Mouse (Mus musculus): ENCODE measurements around the gene Olfr406.

Gene Olfr406

GRCm38 (mm10) chr11:74259508-74259907 lies at the start of gene Olfr406:
Olfr406 (plus strand) TSS chr11:74259808.
- no peak for DNase-seq

DNA sequence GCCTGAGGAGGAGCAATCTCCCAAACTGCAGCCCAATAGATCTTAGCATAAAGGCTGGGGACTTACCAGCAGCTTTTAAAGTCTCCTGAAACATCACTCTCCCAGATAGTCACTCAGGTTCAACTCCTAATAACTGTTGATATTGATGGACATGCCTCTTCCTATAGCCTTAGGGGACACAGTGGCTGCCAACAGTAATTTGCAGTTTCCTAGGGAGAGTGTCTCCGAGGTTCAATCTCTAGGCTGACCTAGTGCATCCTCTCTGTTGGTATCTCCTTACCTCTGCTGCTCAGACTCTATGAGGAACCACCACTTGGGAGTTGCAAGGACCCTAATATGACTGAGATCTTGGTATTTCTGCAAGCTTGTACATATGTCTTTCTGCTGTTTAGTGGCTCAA lies 48.3 kb upstream of the Olfr406 start, which contains the start of gene Olfr43:
TSS of gene Olfr43 (minus strand) at position 101 of the 400 bp plus-strand sequence.
- DNase-seq, result no peak

- no peak for DNase-seq
Observed at GRCm38 (mm10) chr11:74241201-74241600, 18.4 kb upstream of the Olfr406 start.

- no peak for DNase-seq
Observed at GRCm38 (mm10) chr11:74283436-74283835, 23.8 kb downstream of the Olfr406 start, which contains the start of gene Olfr59. Olfr59 (plus strand) TSS chr11:74283736.

DNA sequence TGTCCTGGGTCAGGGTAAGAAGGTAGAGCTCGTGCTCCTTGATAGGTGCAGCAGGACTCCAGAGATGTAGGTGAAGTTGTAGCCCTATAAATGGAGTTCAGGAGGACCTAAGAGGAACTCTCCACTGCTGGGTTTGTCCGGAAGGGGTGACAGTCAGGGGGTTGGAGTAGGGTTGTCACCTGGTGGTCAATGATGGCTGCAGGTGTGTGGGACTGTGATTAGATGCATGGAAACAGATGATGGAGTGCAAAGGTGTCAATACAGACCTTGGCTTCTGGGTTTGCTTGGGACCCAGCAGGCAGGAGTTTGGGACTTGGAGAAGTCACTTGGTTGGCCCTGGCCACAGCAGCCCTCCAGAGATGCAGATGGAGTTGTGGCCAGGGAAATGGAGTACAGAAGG lies 27.6 kb downstream of the Olfr406 start:
- no peak for DNase-seq
